Mouse (Mus musculus) intestine, postnatal 0 days (tissue): ENCODE measurements around the gene Slc30a4. TPM values are rescaled to one million over a fixed set of nuclear protein-coding genes. Genes with fewer than 3 reads are reported as not detected.
A peak's percentile ranks its signal among the peaks of the same experiment; 100 is the strongest.

Experiments used
- ATAC-seq: fragments of 200-750 bp; cut with Nextera tagmentation; 2 replicates; pipeline ENCODE4 v1.8.0; 2017; ENCODE audit warnings: mild to moderate bottlenecking, moderate TSS enrichment, moderate library complexity
- H3K27ac ChIP-seq: fragments of 300-500 bp; sonication (generic); 2 replicates; pipeline ENCODE4 v1.5.1; 2014; ENCODE audit warnings: mild to moderate bottlenecking, low read depth, low read length, moderate library complexity
- H3K27me3 ChIP-seq: fragments of 300-500 bp; sonication (generic); replicated peaks from 2 replicates; pipeline ENCODE4 v1.6.1; 2014; ENCODE audit warnings: low read length, mixed read lengths; ENCODE audit not compliant: control insufficient read depth, insufficient read depth
- H3K36me3 ChIP-seq: fragments of 300-500 bp; sonication (generic); 2 replicates; pipeline ENCODE4 v1.6.1; 2014; ENCODE audit warnings: mild to moderate bottlenecking, moderate library complexity; ENCODE audit not compliant: control insufficient read depth, insufficient read depth
- H3K4me1 ChIP-seq: fragments of 300-500 bp; sonication (generic); replicated peaks from 2 replicates; pipeline ENCODE4 v1.6.1; 2014; ENCODE audit warnings: antibody characterized with exemption, low read length, mixed read lengths; ENCODE audit not compliant: control insufficient read depth, insufficient read depth
- H3K4me2 ChIP-seq: fragments of 300-500 bp; sonication (generic); replicated peaks from 2 replicates; pipeline ENCODE4 v1.6.1; 2014; ENCODE audit warnings: low read depth, mild to moderate bottlenecking, moderate library complexity
- H3K4me3 ChIP-seq: fragments of 300-500 bp; sonication (generic); 2 replicates; pipeline ENCODE4 v1.5.1; 2014; ENCODE audit warnings: low read depth, low read length
- H3K9ac ChIP-seq: fragments of 300-500 bp; sonication (generic); 2 replicates; pipeline ENCODE4 v1.6.1; 2014; ENCODE audit warnings: mild to moderate bottlenecking, low read depth, low read length
- H3K9me3 ChIP-seq: fragments of 300-500 bp; sonication (generic); 2 replicates; pipeline ENCODE4 v1.6.1; 2016; ENCODE audit warnings: mixed run types; ENCODE audit not compliant: control insufficient read depth
- CTCF ChIP-seq: sonication (generic); IDR thresholded peaks from 2 replicates; pipeline ENCODE4 v1.5.1; 2016; ENCODE audit warnings: low read depth, mild to moderate bottlenecking, control low read depth, antibody characterized with exemption, moderate library complexity
- WGBS: fragments of 180-500 bp; shearing (Covaris S2); extraction: QIAGEN DNeasy Blood & Tissue Kit; methylation state at CpG from one replicate; pipeline ENCODE4 v1.1.7; 2014; 5-methylcytosine and 5-hydroxymethylcytosine counted together
- polyA plus RNA-seq: library from polyadenylated mRNA; unstranded; fragments of >200 nt; fragmentation: Nextera tagmentation; extraction: Ambion mirVana; gene quantifications from 2 replicates; pipeline ENCODE4 v1.2.1, GENCODE M21; 2015

The Slc30a4 gene
- polyA plus RNA-seq, 1 experiment from 2014 or later = 13.4 TPM

DNA sequence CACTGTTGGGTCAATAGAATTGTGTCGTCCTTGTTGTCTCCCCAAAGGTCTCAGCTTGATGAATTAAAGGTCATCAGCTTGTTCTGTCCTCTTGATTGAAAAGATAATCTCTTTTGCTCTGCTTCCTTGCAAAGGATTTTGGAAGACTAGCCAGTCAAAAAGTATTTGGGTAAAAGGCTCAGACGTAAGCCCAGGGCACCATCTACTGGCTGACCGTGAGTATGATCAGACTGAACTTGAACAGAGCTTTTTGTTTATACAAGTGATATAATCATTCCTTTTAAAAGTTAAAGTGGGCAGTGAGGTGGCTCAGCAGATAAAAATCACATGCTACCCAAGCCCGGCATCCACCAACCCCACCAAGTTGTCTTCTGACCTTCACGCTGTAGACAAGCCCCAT lies 34.6 kb downstream of the Slc30a4 start:
- no peaks in the 10 kb centered on the region for H3K9me3 ChIP-seq
- no peak for ATAC-seq
- no peaks in the 10 kb centered on the region for H3K4me1 ChIP-seq
- no peaks in the 10 kb centered on the region for H3K27me3 ChIP-seq
- TF ChIP-seq CTCF = peak; percentile 82
- no peaks in the 10 kb centered on the region for H3K36me3 ChIP-seq
- H3K4me2 ChIP-seq = no peak overlapping the region
- H3K27ac ChIP-seq = no peak overlapping the region
- no peak overlapping the region for H3K4me3 ChIP-seq
- no peak overlapping the region for H3K9ac ChIP-seq
- 25% methylated on average over 5 of the region's 5 CpGs for WGBS

DNA sequence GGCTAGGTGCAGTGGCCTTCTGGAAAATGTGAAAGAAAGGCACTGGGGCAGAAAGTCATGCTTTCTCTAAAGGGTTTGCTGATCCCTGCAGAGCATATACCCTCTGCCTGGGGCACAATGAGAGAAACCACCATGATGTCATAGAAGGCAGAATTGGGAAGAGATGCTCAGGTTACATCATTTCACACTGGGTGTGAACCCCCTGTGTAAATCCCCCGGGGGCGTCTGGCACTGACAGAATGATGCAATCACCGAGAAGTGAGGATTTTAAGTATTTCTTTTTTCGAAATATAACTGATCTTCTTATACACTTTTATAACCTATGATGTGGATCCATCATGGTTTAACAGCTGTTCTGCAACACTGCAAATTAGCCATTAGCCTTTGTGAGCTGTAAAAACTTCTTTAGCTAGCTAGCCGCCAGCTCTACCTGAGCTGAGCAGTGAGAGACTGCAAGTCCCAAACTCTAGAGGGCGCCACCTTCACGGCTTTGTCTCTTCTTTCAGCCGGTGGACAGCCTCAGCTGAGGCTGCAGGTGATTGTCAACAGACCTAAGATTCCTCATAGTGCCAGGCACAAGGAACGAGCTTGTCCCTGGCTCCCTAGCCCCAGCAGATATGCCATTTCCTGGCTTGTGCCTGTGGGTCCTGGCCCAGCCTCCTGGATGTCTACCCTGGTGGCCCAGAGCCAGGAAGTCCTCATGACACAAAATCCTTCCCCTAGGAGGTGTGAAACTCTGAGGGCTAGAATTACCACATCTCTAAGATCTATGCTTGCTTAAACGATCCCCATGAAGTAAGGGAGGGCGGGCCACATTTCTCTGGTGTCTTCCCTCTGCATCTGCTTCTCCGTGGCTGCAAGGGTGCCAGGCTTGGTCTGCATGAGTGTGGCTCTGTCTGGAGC lies 36.2 kb downstream of the Slc30a4 start:
- Histone ChIP-seq H3K27me3 (no peaks in the 10 kb centered on the region), H3K4me3 (no peak overlapping the region), H3K9me3 (no peaks in the 10 kb centered on the region), H3K9ac (no peak overlapping the region), H3K36me3 (no peaks in the 10 kb centered on the region), H3K27ac (no peak overlapping the region), H3K4me2 (no peak overlapping the region), H3K4me1 (no peaks in the 10 kb centered on the region)
- ATAC-seq = peak; percentile 76
- peak; percentile 85 for TF ChIP-seq CTCF
- 38% methylated on average over 12 of the region's 12 CpGs for WGBS

DNA sequence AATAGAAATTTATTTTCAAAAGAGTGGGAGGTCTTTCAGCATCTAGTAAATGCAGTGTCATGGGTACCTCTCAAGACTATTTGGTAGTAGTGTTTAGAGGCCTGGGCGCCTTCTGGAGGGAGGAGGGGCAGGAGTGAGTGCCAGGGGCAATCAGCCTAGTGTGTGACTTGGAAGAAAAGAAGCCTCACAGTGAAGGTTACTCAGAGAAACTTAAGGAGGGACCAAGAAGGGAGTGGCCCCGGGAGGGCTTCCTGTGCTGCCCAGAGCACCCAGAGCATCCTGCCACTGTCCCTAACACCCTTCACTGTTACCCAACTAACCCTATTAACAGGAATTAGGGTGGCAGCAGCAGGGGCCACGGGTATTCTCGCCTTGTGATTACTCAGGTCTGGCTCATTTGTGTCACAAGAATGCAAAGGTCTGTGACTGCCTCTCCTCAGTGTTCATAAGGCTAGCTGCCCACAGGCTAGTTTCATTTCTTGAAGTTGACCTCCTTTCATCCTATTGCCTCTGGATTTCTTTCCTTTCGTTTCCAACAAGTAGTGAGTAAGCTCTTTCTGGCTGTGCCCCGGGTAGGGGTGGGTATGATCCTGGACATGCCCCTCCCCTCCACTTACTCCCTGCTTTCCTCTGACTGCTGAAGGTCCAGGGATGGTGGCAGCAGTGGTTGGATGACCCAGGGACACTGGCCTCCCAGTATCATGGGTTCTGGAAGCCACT lies 37.0 kb downstream of the Slc30a4 start:
- ATAC-seq = peak; percentile 32; the same call in 1 of the 2 replicates
- H3K27me3 ChIP-seq = no peaks in the 10 kb centered on the region
- H3K4me1 ChIP-seq = no peaks in the 10 kb centered on the region
- H3K4me3 ChIP-seq = no peak overlapping the region
- TF ChIP-seq CTCF = no peak
- H3K9ac ChIP-seq = no peak overlapping the region
- no peaks in the 10 kb centered on the region for H3K9me3 ChIP-seq
- WGBS = 49% methylated on average over 6 of the region's 6 CpGs
- H3K27ac ChIP-seq = no peak overlapping the region
- H3K36me3 ChIP-seq = no peaks in the 10 kb centered on the region
- H3K4me2 ChIP-seq = no peak overlapping the region

DNA sequence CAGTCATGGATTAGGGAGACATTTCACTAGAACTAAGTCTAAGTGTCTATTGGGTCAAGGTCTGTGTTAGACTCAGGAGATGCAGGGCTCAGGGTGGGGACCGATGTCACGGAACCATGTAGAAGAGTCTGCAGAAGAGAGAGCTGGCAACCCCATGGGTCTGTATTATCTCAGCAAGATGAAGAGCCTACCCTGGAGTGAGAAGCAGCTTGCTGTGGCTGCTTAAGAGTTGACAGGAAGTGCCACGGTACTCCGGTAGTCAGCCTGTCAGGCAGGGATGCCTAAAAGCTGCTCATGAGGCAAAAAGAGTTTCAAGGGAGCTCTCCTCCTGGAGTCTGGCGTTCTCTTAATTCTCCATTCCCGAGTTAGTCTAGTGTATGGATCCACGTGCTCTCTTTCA lies 42.6 kb downstream of the Slc30a4 start:
- Histone ChIP-seq H3K27ac (no peak overlapping the region), H3K4me3 (no peak overlapping the region), H3K27me3 (no peaks in the 10 kb centered on the region), H3K4me1 (peaks cover 7% of the 10 kb centered on the region; the same call in 1 of the 2 replicates), H3K9ac (no peak overlapping the region), H3K4me2 (no peak overlapping the region), H3K36me3 (no peaks in the 10 kb centered on the region), H3K9me3 (no peaks in the 10 kb centered on the region)
- no peak for ATAC-seq
- WGBS = 78% methylated on average over 7 of the region's 7 CpGs
- no peak for TF ChIP-seq CTCF

DNA sequence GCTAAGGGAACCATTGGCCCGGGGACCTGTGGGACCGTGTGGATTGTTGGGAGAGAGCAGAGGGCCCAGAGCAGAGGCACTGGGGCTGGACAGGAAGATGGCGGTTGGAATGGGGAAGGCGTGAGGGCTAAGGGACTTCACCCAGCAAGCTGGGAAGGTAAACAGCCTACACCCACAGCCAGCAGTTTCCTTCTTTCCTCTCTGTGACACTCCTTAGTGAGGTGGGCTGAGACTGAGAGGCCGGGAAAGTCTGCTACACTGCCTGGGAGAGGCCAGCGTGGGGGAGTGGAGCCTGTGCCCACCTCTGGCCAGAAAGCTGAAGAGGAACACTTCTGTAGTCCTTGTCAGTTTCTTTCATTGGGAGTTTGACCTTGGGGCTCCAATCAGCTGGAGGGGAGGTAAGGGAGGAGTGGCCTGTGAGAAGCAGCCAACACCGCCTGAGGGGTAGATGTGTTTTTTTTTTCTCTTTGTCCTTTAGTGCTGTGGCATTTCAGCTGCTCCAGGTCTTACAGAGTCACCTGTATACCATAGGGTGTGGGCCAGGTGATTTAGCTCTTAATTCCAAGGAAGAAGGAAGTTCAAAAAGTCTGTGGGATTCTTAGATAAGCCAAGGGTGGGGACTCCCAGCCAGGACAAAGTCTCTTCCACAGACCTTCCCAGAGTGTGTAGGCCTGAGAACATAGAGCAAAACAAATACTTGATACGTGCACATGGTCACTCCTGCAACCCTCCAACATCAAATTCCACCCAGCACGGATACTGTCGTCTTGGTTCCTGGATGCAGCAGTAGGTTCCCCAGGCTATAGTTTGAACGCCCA lies 44.5 kb downstream of the Slc30a4 start:
- no peaks in the 10 kb centered on the region for H3K9me3 ChIP-seq
- TF ChIP-seq CTCF = no peak
- peak; percentile 94 for ATAC-seq
- H3K4me2 ChIP-seq = peak overlapping the region; percentile 38; the same call in 1 of the 2 replicates
- no peaks in the 10 kb centered on the region for H3K36me3 ChIP-seq
- H3K27ac ChIP-seq = peak overlapping the region; percentile 88
- 54% methylated on average over 11 of the region's 11 CpGs for WGBS
- peaks cover 7% of the 10 kb centered on the region; the same call in 1 of the 2 replicates for H3K4me1 ChIP-seq
- H3K27me3 ChIP-seq = no peaks in the 10 kb centered on the region
- no peak overlapping the region for H3K9ac ChIP-seq
- no peak overlapping the region for H3K4me3 ChIP-seq
